Mouse (Mus musculus) G1E (cell line): ENCODE results near the gene Fgfr2.

Experiments
- CTCF ChIP-seq: IDR thresholded peaks from 2 replicates; pipeline ENCODE4 v1.5.1; 2012; ENCODE audit warnings: low read depth, low read length, inconsistent platforms, mixed read lengths
- GATA1 ChIP-seq: IDR thresholded peaks from 2 replicates; pipeline ENCODE4 v1.6.1; 2012; ENCODE audit warnings: borderline replicate concordance, low read length, inconsistent platforms, mixed read lengths
- POLR2AphosphoS5 ChIP-seq: IDR thresholded peaks from 2 replicates; pipeline ENCODE4 v1.6.1; 2012; ENCODE audit warnings: low read depth, low read length, inconsistent platforms; ENCODE audit not compliant: insufficient replicate concordance
- TAL1 ChIP-seq: conservative IDR thresholded peaks from 2 replicates; pipeline ENCODE4 v1.6.1; 2012; ENCODE audit warnings: low read depth, low read length, inconsistent platforms, mixed read lengths

DNA sequence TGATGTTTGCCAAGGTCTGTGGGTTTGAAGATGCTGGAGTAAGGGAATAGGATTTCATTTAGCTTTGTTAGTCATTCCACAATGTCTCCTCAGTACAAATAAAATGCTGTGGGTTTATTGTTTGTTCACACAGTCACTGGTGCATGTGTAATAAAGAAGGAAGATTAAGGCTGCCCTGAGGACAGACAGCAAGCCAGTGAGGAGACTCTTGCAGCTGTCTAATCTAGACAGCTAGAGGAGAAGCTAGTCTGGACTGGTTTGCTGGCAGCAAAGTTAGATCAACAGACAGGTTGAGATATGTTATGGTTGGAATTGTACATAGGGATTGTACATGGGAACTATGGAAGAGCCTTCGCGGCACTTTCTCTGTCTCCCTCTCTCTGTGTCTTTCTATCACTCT lies 2115.9 kb downstream of the Fgfr2 start:
- no peak for TF ChIP-seq CTCF
- TF ChIP-seq TAL1 = no peak
- TF ChIP-seq GATA1 = no peak
- no peak for TF ChIP-seq POLR2AphosphoS5
